ENCODE assay signal across 8 mouse cellular contexts in the genomic region with DNA sequence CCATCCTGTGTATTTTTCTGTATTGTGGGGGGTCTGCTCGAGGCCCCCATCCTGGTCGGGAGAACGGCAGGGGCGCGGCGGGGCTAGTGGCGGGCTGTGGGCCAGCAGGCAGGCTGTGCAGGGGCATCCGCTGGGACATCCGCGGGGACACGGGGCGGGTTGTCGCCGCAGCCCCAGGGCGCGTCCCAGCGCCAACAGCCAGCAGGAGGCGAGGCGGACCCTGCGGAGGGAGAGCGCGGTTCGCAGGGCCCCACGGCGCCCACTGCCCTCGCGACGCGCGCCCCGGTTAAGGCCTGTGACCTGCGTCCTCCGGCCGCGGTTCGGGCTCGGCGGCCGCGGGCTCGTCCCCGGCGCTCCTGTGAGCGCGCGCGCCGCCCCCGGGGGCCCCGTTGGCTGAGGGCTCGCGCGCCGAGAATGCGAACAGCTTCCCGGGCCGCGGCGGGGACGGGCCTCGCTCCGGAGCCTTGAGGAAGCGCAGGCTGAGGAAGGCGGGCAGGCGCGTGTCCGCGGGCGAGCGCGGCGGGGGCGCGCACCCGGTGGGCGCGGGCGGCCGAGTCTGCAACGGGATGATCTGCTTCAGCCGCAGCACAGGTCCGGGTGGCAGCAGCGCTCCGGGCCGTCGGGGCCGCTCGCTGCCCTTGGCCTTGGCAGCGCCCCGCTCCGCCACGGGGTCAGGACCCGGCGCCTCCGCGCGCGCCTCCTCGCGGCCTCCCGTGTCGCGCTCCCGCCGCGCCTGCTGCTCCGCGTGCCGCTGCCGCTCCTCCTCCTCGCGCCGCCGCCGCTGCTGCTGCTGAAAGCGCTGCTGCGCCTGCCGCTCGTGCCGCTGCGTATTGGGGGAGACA. TPM values are rescaled to one million over a fixed set of nuclear protein-coding genes. Genes with fewer than 3 reads are reported as not detected.
DNase-seq lines count a peak whose midpoint lies in the region; ATAC-seq and TF ChIP-seq lines count a peak whose summit lies in the region.

No protein-coding gene starts in this region.

- H3K4me2 ChIP-seq in forebrain, embryonic 12.5 days, result peak overlapping the region; percentile 90
- H3K4me2 ChIP-seq in heart, postnatal 0 days (ENCODE audit: low read depth, low read length), result peak overlapping the region; percentile 92
- H3K4me2 ChIP-seq in liver, embryonic 16.5 days (ENCODE audit: low read depth, low read length), result peak overlapping the region; percentile 91
- peak overlapping the region; percentile 84 for H3K4me2 ChIP-seq in neural tube, embryonic 14.5 days (ENCODE audit: low read depth, low read length)

- WGBS in forebrain, embryonic 12.5 days, result under 1% methylated on average over 97 of the region's 121 CpGs
- under 1% methylated on average over 84 of the region's 121 CpGs for WGBS in heart, postnatal 0 days
- under 1% methylated on average over 107 of the region's 121 CpGs for WGBS in liver, embryonic 16.5 days (ENCODE audit: insufficient replicate concordance)
- WGBS in neural tube, embryonic 14.5 days, result under 1% methylated on average over 99 of the region's 121 CpGs

- H3K4me1 ChIP-seq in forebrain, embryonic 12.5 days, result peaks cover 22% of the 10 kb centered on the region
- 0 out of 2 replicates have a peak, but pooled peaks cover 4% of the 10 kb centered on the region for H3K4me1 ChIP-seq in heart, postnatal 0 days (ENCODE audit: control insufficient read depth, insufficient read depth)
- peaks cover 11% of the 10 kb centered on the region for H3K4me1 ChIP-seq in liver, embryonic 16.5 days (ENCODE audit: control insufficient read depth, low read depth, low read length)
- peaks cover 11% of the 10 kb centered on the region; the same call in 1 of the 2 replicates for H3K4me1 ChIP-seq in neural tube, embryonic 14.5 days (ENCODE audit: control insufficient read depth, insufficient read depth, low read length)

- peak overlapping the region; percentile 72 for H3K9ac ChIP-seq in forebrain, embryonic 12.5 days
- peak overlapping the region; percentile 73 for H3K9ac ChIP-seq in heart, postnatal 0 days (replicated peaks; ENCODE audit: low read depth, low read length)
- peak overlapping the region; percentile 63 for H3K9ac ChIP-seq in liver, embryonic 16.5 days (ENCODE audit: low read depth, low read length)
- H3K9ac ChIP-seq in neural tube, embryonic 14.5 days (replicated peaks; ENCODE audit: low read depth, low read length), result peak overlapping the region; percentile 66

- no peaks in the 10 kb centered on the region for H3K27me3 ChIP-seq in forebrain, embryonic 12.5 days
- no peaks in the 10 kb centered on the region for H3K27me3 ChIP-seq in heart, postnatal 0 days (ENCODE audit: control insufficient read depth, insufficient read depth, low read length)
- H3K27me3 ChIP-seq in liver, embryonic 16.5 days (ENCODE audit: control insufficient read depth, insufficient read depth, low read depth, low read length), result no peaks in the 10 kb centered on the region
- H3K27me3 ChIP-seq in neural tube, embryonic 14.5 days (ENCODE audit: control insufficient read depth, insufficient read depth, low read length), result no peaks in the 10 kb centered on the region

- no peaks in the 10 kb centered on the region for H3K9me3 ChIP-seq in forebrain, embryonic 12.5 days
- H3K9me3 ChIP-seq in heart, postnatal 0 days (replicated peaks; ENCODE audit: control insufficient read depth, low read length), result no peaks in the 10 kb centered on the region
- no peaks in the 10 kb centered on the region for H3K9me3 ChIP-seq in liver, embryonic 16.5 days (replicated peaks; ENCODE audit: control insufficient read depth, low read length)
- H3K9me3 ChIP-seq in neural tube, embryonic 14.5 days (ENCODE audit: control insufficient read depth, low read length), result no peaks in the 10 kb centered on the region

- TF ChIP-seq EP300 in heart, postnatal 0 days (IDR thresholded peaks at IDR 0.05; ENCODE audit: low read depth), result no peak

- peak; percentile 53 to 55 for DNase-seq in CD8-positive naive resting alpha-beta T cell, adult 2 months (ENCODE audit: low read depth in 2 of 2, low spot score in 2 of 2)
- peak; percentile 65 for DNase-seq in c-Kit-positive CD71-positive TER-119-positive erythroid progenitor cells, embryonic 14.5 days (ENCODE audit: low spot score)
- peak; percentile 58 for DNase-seq in heart, postnatal 0 days (ENCODE audit: low spot score)
- DNase-seq in kidney, postnatal 25 days, result peak; percentile 78 to 93
- DNase-seq in testis, postnatal 10 days (ENCODE audit: low spot score), result peak; percentile 86

- ATAC-seq in forebrain, embryonic 12.5 days (ENCODE audit: low FRiP score), result peak; percentile 63
- peak; percentile 70 for ATAC-seq in heart, postnatal 0 days (ENCODE audit: insufficient read depth, low read depth)
- peak; percentile 73 for ATAC-seq in liver, embryonic 16.5 days (ENCODE audit: low read depth)
- ATAC-seq in neural tube, embryonic 14.5 days (ENCODE audit: low read depth), result peak; percentile 66

- no peak; the same call in 1 of the 2 replicates for TF ChIP-seq CTCF in heart, postnatal 0 days (IDR thresholded peaks at IDR 0.05; ENCODE audit: low read depth)

- peak overlapping the region; percentile 90 for H3K27ac ChIP-seq in forebrain, embryonic 12.5 days
- peak overlapping the region; percentile 87 for H3K27ac ChIP-seq in heart, postnatal 0 days (ENCODE audit: low read depth)
- peak overlapping the region; percentile 25; the same call in 1 of the 2 replicates for H3K27ac ChIP-seq in liver, embryonic 16.5 days (ENCODE audit: low read length)
- H3K27ac ChIP-seq in neural tube, embryonic 14.5 days (ENCODE audit: low read depth, low read length), result peak overlapping the region; percentile 84

- H3K4me3 ChIP-seq in forebrain, embryonic 12.5 days (replicated peaks), result peak overlapping the region; percentile 64
- peak overlapping the region; percentile 66 for H3K4me3 ChIP-seq in heart, postnatal 0 days (ENCODE audit: low read depth, low read length)
- peak overlapping the region; percentile 66 for H3K4me3 ChIP-seq in liver, embryonic 16.5 days (ENCODE audit: low read depth, low read length)
- H3K4me3 ChIP-seq in neural tube, embryonic 14.5 days (ENCODE audit: low read depth, low read length), result peak overlapping the region; percentile 44

- peaks cover 77% of the 10 kb centered on the region for H3K36me3 ChIP-seq in forebrain, embryonic 12.5 days (replicated peaks)
- peaks cover 45% of the 10 kb centered on the region for H3K36me3 ChIP-seq in heart, postnatal 0 days (replicated peaks; ENCODE audit: control insufficient read depth, insufficient read depth, low read length)
- H3K36me3 ChIP-seq in liver, embryonic 16.5 days (ENCODE audit: control insufficient read depth, insufficient read depth), result peaks cover 3% of the 10 kb centered on the region
- peaks cover 55% of the 10 kb centered on the region for H3K36me3 ChIP-seq in neural tube, embryonic 14.5 days (ENCODE audit: control insufficient read depth, insufficient read depth, low read length)

RNA-seq across cellular contexts. Expression of gene Dda1, which starts 7.3 kb away (rescaled TPM):
- 146 and 155 TPM in 2 replicates for polyA plus RNA-seq in forebrain, embryonic 12.5 days (2016; fragmentation: Nextera tagmentation; extraction: Ambion mirVana)
- 73.5 and 89.9 TPM in 2 replicates for total RNA-seq in heart, postnatal 0 days (2014; rRNA removed; ENCODE audit: low replicate concordance)
- 62.7 and 66.4 TPM in 2 replicates for polyA plus RNA-seq in heart, postnatal 0 days (2015; fragmentation: Nextera tagmentation; extraction: Ambion mirVana)
- 32.1 and 32.8 TPM in 2 replicates for polyA plus RNA-seq in liver, embryonic 16.5 days (2015; fragmentation: Nextera tagmentation; extraction: Ambion mirVana)
- 236 and 251 TPM in 2 replicates for polyA plus RNA-seq in neural tube, embryonic 14.5 days (2014; fragmentation: Nextera tagmentation; extraction: Ambion mirVana)

RNA-seq across cellular contexts. Expression of gene Ano8, which starts 9.4 kb away (rescaled TPM):
- 11.1 and 13.4 TPM in 2 replicates for polyA plus RNA-seq in forebrain, embryonic 12.5 days (2016; fragmentation: Nextera tagmentation; extraction: Ambion mirVana)
- total RNA-seq in heart, postnatal 0 days (2014; rRNA removed; ENCODE audit: low replicate concordance), result 10.8 and 15.0 TPM in 2 replicates
- 0.74 and 0.93 TPM in 2 replicates for polyA plus RNA-seq in heart, postnatal 0 days (2015; fragmentation: Nextera tagmentation; extraction: Ambion mirVana)
- polyA plus RNA-seq in liver, embryonic 16.5 days (2015; fragmentation: Nextera tagmentation; extraction: Ambion mirVana), result 0.07 and 0.14 TPM in 2 replicates
- 6.9 and 8.4 TPM in 2 replicates for polyA plus RNA-seq in neural tube, embryonic 14.5 days (2014; fragmentation: Nextera tagmentation; extraction: Ambion mirVana)

RNA-seq across cellular contexts. Expression of gene Mrpl34, which starts 11.6 kb away (rescaled TPM):
- polyA plus RNA-seq in forebrain, embryonic 12.5 days (2016; fragmentation: Nextera tagmentation; extraction: Ambion mirVana), result 207 and 219 TPM in 2 replicates
- total RNA-seq in heart, postnatal 0 days (2014; rRNA removed; ENCODE audit: low replicate concordance), result 169 and 188 TPM in 2 replicates
- polyA plus RNA-seq in heart, postnatal 0 days (2015; fragmentation: Nextera tagmentation; extraction: Ambion mirVana), result 284 and 320 TPM in 2 replicates
- 87.3 and 88.6 TPM in 2 replicates for polyA plus RNA-seq in liver, embryonic 16.5 days (2015; fragmentation: Nextera tagmentation; extraction: Ambion mirVana)
- polyA plus RNA-seq in neural tube, embryonic 14.5 days (2014; fragmentation: Nextera tagmentation; extraction: Ambion mirVana), result 186 and 189 TPM in 2 replicates

RNA-seq across cellular contexts. Expression of gene Gtpbp3, which starts 11.6 kb away (rescaled TPM):
- polyA plus RNA-seq in forebrain, embryonic 12.5 days (2016; fragmentation: Nextera tagmentation; extraction: Ambion mirVana), result 12.6 and 15.1 TPM in 2 replicates
- total RNA-seq in heart, postnatal 0 days (2014; rRNA removed; ENCODE audit: low replicate concordance), result 21.1 and 36.7 TPM in 2 replicates
- polyA plus RNA-seq in heart, postnatal 0 days (2015; fragmentation: Nextera tagmentation; extraction: Ambion mirVana), result 10.3 and 11.3 TPM in 2 replicates
- 5.3 and 5.4 TPM in 2 replicates for polyA plus RNA-seq in liver, embryonic 16.5 days (2015; fragmentation: Nextera tagmentation; extraction: Ambion mirVana)
- polyA plus RNA-seq in neural tube, embryonic 14.5 days (2014; fragmentation: Nextera tagmentation; extraction: Ambion mirVana), result 5.5 and 5.9 TPM in 2 replicates

RNA-seq across cellular contexts. Expression of gene Abhd8, which starts 12.9 kb away (rescaled TPM):
- 99.3 and 99.8 TPM in 2 replicates for polyA plus RNA-seq in forebrain, embryonic 12.5 days (2016; fragmentation: Nextera tagmentation; extraction: Ambion mirVana)
- total RNA-seq in heart, postnatal 0 days (2014; rRNA removed; ENCODE audit: low replicate concordance), result 57.7 and 69.8 TPM in 2 replicates
- polyA plus RNA-seq in heart, postnatal 0 days (2015; fragmentation: Nextera tagmentation; extraction: Ambion mirVana), result 32.8 and 36.6 TPM in 2 replicates
- 5.0 and 5.7 TPM in 2 replicates for polyA plus RNA-seq in liver, embryonic 16.5 days (2015; fragmentation: Nextera tagmentation; extraction: Ambion mirVana)
- polyA plus RNA-seq in neural tube, embryonic 14.5 days (2014; fragmentation: Nextera tagmentation; extraction: Ambion mirVana), result 101 and 104 TPM in 2 replicates

Comparison
In these comparisons a context has a peak if more than half of its experiments do, and no peak if none do; other contexts are left out.
1. Peak in every context shown above with its lines: DNase-seq, ATAC-seq, H3K4me3 ChIP-seq and H3K27ac ChIP-seq.
2. H3K27ac ChIP-seq: peak in every context shown above with its lines; median percentile 90 in forebrain, embryonic 12.5 days; 87 in heart, postnatal 0 days; 84 in neural tube, embryonic 14.5 days; 25 in liver, embryonic 16.5 days.